8 mouse cellular contexts compared by ENCODE assay signal in the genomic region with DNA sequence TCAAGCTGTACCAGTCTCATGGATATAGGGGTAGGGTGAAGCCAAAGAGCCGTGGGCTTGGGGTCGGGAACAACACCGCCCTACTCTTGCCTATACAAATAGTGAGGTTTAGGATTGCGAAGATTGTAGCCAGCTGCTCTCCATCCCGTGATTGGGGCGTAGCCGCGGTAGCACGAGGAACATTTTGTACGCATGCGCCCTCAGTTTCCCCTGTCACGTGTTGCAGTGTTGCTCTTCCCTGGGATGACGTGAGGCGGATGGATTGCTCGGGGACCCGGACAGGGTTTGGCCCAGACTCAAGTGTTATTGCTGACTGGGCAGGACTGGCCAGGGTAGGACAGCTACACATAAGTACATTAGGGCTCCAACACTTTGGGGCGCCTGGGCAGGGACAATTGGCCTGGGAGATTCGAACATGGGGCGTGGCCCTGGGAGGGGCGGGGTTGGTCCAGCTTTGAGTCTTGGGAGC. TPM values are rescaled to one million over a fixed set of nuclear protein-coding genes. Genes with fewer than 3 reads are reported as not detected.
DNase-seq lines count a peak whose midpoint lies in the region; ATAC-seq and TF ChIP-seq lines count a peak whose summit lies in the region.

No protein-coding gene starts in this region.

- WGBS in cerebellum, adult 2 months: under 1% methylated on average over 20 of the region's 20 CpGs
- under 1% methylated on average over 20 of the region's 20 CpGs for WGBS in forebrain, postnatal 0 days
- under 1% methylated on average over 20 of the region's 20 CpGs for WGBS in lung, embryonic 15.5 days

- peak overlapping the region; percentile 71 for H3K9ac ChIP-seq in MEL (ENCODE audit: control insufficient read depth, low read depth, low read length, poor library complexity, severe bottlenecking)
- peak overlapping the region; percentile 65 for H3K9ac ChIP-seq in forebrain, postnatal 0 days
- H3K9ac ChIP-seq in lung, embryonic 15.5 days: peak overlapping the region; percentile 35; the same call in 1 of the 2 replicates

- peak overlapping the region; percentile 96 for H3K27ac ChIP-seq in MEL (ENCODE audit: control insufficient read depth, low read depth, low read length)
- H3K27ac ChIP-seq in cerebellum, adult 2 months (ENCODE audit: insufficient read depth, low read length): peak overlapping the region; percentile 85
- peak overlapping the region; percentile 99 for H3K27ac ChIP-seq in forebrain, postnatal 0 days (ENCODE audit: low read depth, low read length)
- peak overlapping the region; percentile 98 for H3K27ac ChIP-seq in lung, embryonic 15.5 days

- H3K4me2 ChIP-seq in forebrain, postnatal 0 days (ENCODE audit: low read depth): peak overlapping the region; percentile 86
- peak overlapping the region; percentile 86 for H3K4me2 ChIP-seq in lung, embryonic 15.5 days

- H3K9me3 ChIP-seq in MEL (replicated peaks; ENCODE audit: insufficient read depth, low read length): no peaks in the 10 kb centered on the region
- no peaks in the 10 kb centered on the region for H3K9me3 ChIP-seq in forebrain, postnatal 0 days (ENCODE audit: low read length)
- no peaks in the 10 kb centered on the region for H3K9me3 ChIP-seq in lung, embryonic 15.5 days

- no peak for TF ChIP-seq EP300 in MEL (IDR thresholded peaks at IDR 0.05; ENCODE audit: low read depth in 1 of 2, low read length in 2 of 2)

- H3K36me3 ChIP-seq in MEL (ENCODE audit: control insufficient read depth in 1 of 2, insufficient read depth in 2 of 2, low read length in 2 of 2): peaks cover 0 to 11% of the 10 kb centered on the region in 2 experiments; a peak in 2 of 4 replicates
- H3K36me3 ChIP-seq in forebrain, postnatal 0 days (ENCODE audit: insufficient read depth): no peaks in the 10 kb centered on the region
- H3K36me3 ChIP-seq in lung, embryonic 15.5 days: no peaks in the 10 kb centered on the region

- no peak for TF ChIP-seq CTCF in MEL (IDR thresholded peaks at IDR 0.05 in 2 of 3, conservative IDR thresholded peaks at IDR 0.05 in 1 of 3; ENCODE audit: control insufficient read depth in 1 of 3, insufficient read depth in 1 of 3, low read depth in 2 of 3, low read length in 3 of 3, poor library complexity in 1 of 3, severe bottlenecking in 1 of 3)
- no peak for TF ChIP-seq CTCF in cerebellum, adult 2 months (IDR thresholded peaks at IDR 0.05; ENCODE audit: borderline replicate concordance, insufficient read depth, low read depth, low read length)
- TF ChIP-seq CTCF in forebrain, postnatal 0 days (IDR thresholded peaks at IDR 0.05; ENCODE audit: low read depth): no peak

- TF ChIP-seq POLR2A in MEL (IDR thresholded peaks at IDR 0.05; ENCODE audit: control insufficient read depth in 1 of 2, insufficient read depth in 1 of 2, low read depth in 1 of 2, low read length in 2 of 2, poor library complexity in 1 of 2): no peak
- TF ChIP-seq POLR2A in cerebellum, adult 2 months (IDR thresholded peaks at IDR 0.05; ENCODE audit: borderline replicate concordance, insufficient read depth, low read length): no peak

- peaks cover 10% of the 10 kb centered on the region for H3K79me2 ChIP-seq in MEL (ENCODE audit: control insufficient read depth, insufficient read depth, low read length, poor library complexity)

- peak; percentile 93 for ATAC-seq in forebrain, postnatal 0 days
- peak; percentile 91 for ATAC-seq in lung, embryonic 15.5 days (ENCODE audit: borderline replicate concordance, extremely low read depth, low FRiP score, low TSS enrichment)

- H3K4me3 ChIP-seq in MEL (ENCODE audit: control insufficient read depth in 1 of 2, insufficient read depth in 1 of 2, low read depth in 2 of 2, low read length in 2 of 2): peak overlapping the region; percentile 71 to 80
- peak overlapping the region; percentile 79 for H3K4me3 ChIP-seq in cerebellum, adult 2 months (replicated peaks; ENCODE audit: insufficient read depth, low read depth, low read length)
- peak overlapping the region; percentile 69 for H3K4me3 ChIP-seq in forebrain, postnatal 0 days (ENCODE audit: low read depth, low read length)
- H3K4me3 ChIP-seq in lung, embryonic 15.5 days: peak overlapping the region; percentile 85

- no peak for TF ChIP-seq RAD21 in MEL (IDR thresholded peaks at IDR 0.05; ENCODE audit: low read depth, low read length)

- peak; percentile 94 for DNase-seq in MEL (ENCODE audit: low read depth, low spot score)
- DNase-seq in cerebellum, adult 2 months: peak; percentile 86 to 87
- peak; percentile 96 for DNase-seq in forebrain, postnatal 0 days
- DNase-seq in heart, postnatal 4 days: peak; percentile 92
- DNase-seq in layer of hippocampus, adult 8-10 months (ENCODE audit: low spot score in 2 of 2): peak; percentile 88 to 91
- DNase-seq in ovary, adult 18-20 months (ENCODE audit: low spot score): peak; percentile 83
- DNase-seq in thymus, postnatal 0 days (ENCODE audit: low spot score): peak; percentile 82

- H3K4me1 ChIP-seq in MEL (ENCODE audit: control insufficient read depth in 1 of 2, insufficient read depth in 2 of 2, low read length in 2 of 2): peaks cover 0 to 8% of the 10 kb centered on the region in 2 experiments; a peak in 1 of 4 replicates
- H3K4me1 ChIP-seq in cerebellum, adult 2 months (ENCODE audit: control insufficient read depth, insufficient read depth, low read length): no peaks in the 10 kb centered on the region
- 0 out of 2 replicates have a peak, but pooled peaks cover 4% of the 10 kb centered on the region for H3K4me1 ChIP-seq in forebrain, postnatal 0 days (ENCODE audit: insufficient read depth)
- H3K4me1 ChIP-seq in lung, embryonic 15.5 days: peaks cover 15% of the 10 kb centered on the region

- H3K27me3 ChIP-seq in MEL (ENCODE audit: control insufficient read depth in 1 of 2, insufficient read depth in 2 of 2, low read length in 2 of 2): no peaks in the 10 kb centered on the region
- H3K27me3 ChIP-seq in cerebellum, adult 2 months (ENCODE audit: control insufficient read depth, insufficient read depth, low read length): no peaks in the 10 kb centered on the region
- no peaks in the 10 kb centered on the region for H3K27me3 ChIP-seq in forebrain, postnatal 0 days (ENCODE audit: insufficient read depth, low read length)
- no peaks in the 10 kb centered on the region for H3K27me3 ChIP-seq in lung, embryonic 15.5 days

RNA-seq across cellular contexts. Expression of a gene that starts 0.5 kb away (rescaled TPM):
- 4.9 and 6.5 TPM in 2 replicates for total RNA-seq in MEL (2012; rRNA removed)
- 10 to 100 TPM; 30.5 to 44.8 TPM for polyA plus RNA-seq in MEL (2012; ENCODE audit: insufficient read depth in 1 of 2, insufficient read length in 2 of 2, low read depth in 1 of 2, low replicate concordance in 2 of 2, missing spikeins in 1 of 2)
- polyA plus RNA-seq in cerebellum, adult 2 months (2012; rRNA removed): 3.8 and 4.6 TPM in 2 replicates
- total RNA-seq in forebrain, postnatal 0 days (2014; rRNA removed): 2.0 and 3.2 TPM in 2 replicates
- polyA plus RNA-seq in forebrain, postnatal 0 days (2015; fragmentation: Nextera tagmentation; extraction: Ambion mirVana): 2.7 and 2.9 TPM in 2 replicates
- total RNA-seq in heart, postnatal 4 days (2021): 10 to 100 TPM in 1 of 2 experiments, 1 to 10 TPM in 1; 9.7 to 12.3 TPM
- 1 to 10 TPM; 1.1 to 3.4 (median 2.4) TPM for total RNA-seq in layer of hippocampus, adult 8-10 months (2022)
- polyA plus RNA-seq in lung, embryonic 15.5 days (2015; fragmentation: Nextera tagmentation; extraction: Ambion mirVana): 10.7 and 11.5 TPM in 2 replicates
- 6.4 and 7.8 TPM in 2 replicates for polyA plus RNA-seq in thymus, postnatal 0 days (2015; fragmentation: Nextera tagmentation; extraction: Ambion mirVana)

RNA-seq across cellular contexts. Expression of a gene that starts 0.8 kb away (rescaled TPM):
- 0.42 and 0.73 TPM in 2 replicates for total RNA-seq in MEL (2012; rRNA removed)
- polyA plus RNA-seq in MEL (2012; ENCODE audit: insufficient read depth in 1 of 2, insufficient read length in 2 of 2, low read depth in 1 of 2, low replicate concordance in 2 of 2, missing spikeins in 1 of 2): under 1 TPM in 1 of 2 experiments, not detected in 1; 0.46 TPM
- polyA plus RNA-seq in cerebellum, adult 2 months (2012; rRNA removed): 0.16 TPM in 1 of 2 replicates, not detected in the other
- 0.52 TPM in 1 of 2 replicates, not detected in the other for total RNA-seq in forebrain, postnatal 0 days (2014; rRNA removed)
- polyA plus RNA-seq in forebrain, postnatal 0 days (2015; fragmentation: Nextera tagmentation; extraction: Ambion mirVana): 0.45 TPM in 2 replicates
- total RNA-seq in heart, postnatal 4 days (2021): under 1 TPM; 0.38 to 0.54 TPM
- total RNA-seq in layer of hippocampus, adult 8-10 months (2022): under 1 TPM in 2 of 4 experiments, not detected in 2; 0.41 to 0.77 TPM
- polyA plus RNA-seq in lung, embryonic 15.5 days (2015; fragmentation: Nextera tagmentation; extraction: Ambion mirVana): 0.50 and 0.64 TPM in 2 replicates
- 0.19 and 0.23 TPM in 2 replicates for polyA plus RNA-seq in thymus, postnatal 0 days (2015; fragmentation: Nextera tagmentation; extraction: Ambion mirVana)

RNA-seq across cellular contexts. Expression of a gene that starts 10.8 kb away (rescaled TPM):
- not detected in 2 replicates for total RNA-seq in MEL (2012; rRNA removed)
- polyA plus RNA-seq in MEL (2012; ENCODE audit: insufficient read depth in 1 of 2, insufficient read length in 2 of 2, low read depth in 1 of 2, low replicate concordance in 2 of 2, missing spikeins in 1 of 2): under 1 TPM in 1 of 2 experiments, not detected in 1; 0.19 TPM
- 726 and 810 TPM in 2 replicates for polyA plus RNA-seq in cerebellum, adult 2 months (2012; rRNA removed)
- 105 and 108 TPM in 2 replicates for total RNA-seq in forebrain, postnatal 0 days (2014; rRNA removed)
- polyA plus RNA-seq in forebrain, postnatal 0 days (2015; fragmentation: Nextera tagmentation; extraction: Ambion mirVana): 178 and 186 TPM in 2 replicates
- 10 to 100 TPM; 10.1 to 12.8 TPM for total RNA-seq in heart, postnatal 4 days (2021)
- total RNA-seq in layer of hippocampus, adult 8-10 months (2022): 100 to 1,000 TPM; 351 to 448 (median 412) TPM
- 18.6 and 18.8 TPM in 2 replicates for polyA plus RNA-seq in lung, embryonic 15.5 days (2015; fragmentation: Nextera tagmentation; extraction: Ambion mirVana)
- 1.2 and 1.9 TPM in 2 replicates for polyA plus RNA-seq in thymus, postnatal 0 days (2015; fragmentation: Nextera tagmentation; extraction: Ambion mirVana)

RNA-seq across cellular contexts. Expression of a gene that starts 27.8 kb away (rescaled TPM):
- total RNA-seq in MEL (2012; rRNA removed): 15.0 and 16.2 TPM in 2 replicates
- polyA plus RNA-seq in MEL (2012; ENCODE audit: insufficient read depth in 1 of 2, insufficient read length in 2 of 2, low read depth in 1 of 2, low replicate concordance in 2 of 2, missing spikeins in 1 of 2): 10 to 100 TPM in 1 of 2 experiments, not detected in 1; 24.6 TPM
- polyA plus RNA-seq in cerebellum, adult 2 months (2012; rRNA removed): 197 and 214 TPM in 2 replicates
- total RNA-seq in forebrain, postnatal 0 days (2014; rRNA removed): 70.5 and 74.1 TPM in 2 replicates
- 117 and 127 TPM in 2 replicates for polyA plus RNA-seq in forebrain, postnatal 0 days (2015; fragmentation: Nextera tagmentation; extraction: Ambion mirVana)
- total RNA-seq in heart, postnatal 4 days (2021): 10 to 100 TPM; 29.4 to 30.8 TPM
- 10 to 100 TPM; 52.8 to 69.5 (median 65.3) TPM for total RNA-seq in layer of hippocampus, adult 8-10 months (2022)
- polyA plus RNA-seq in lung, embryonic 15.5 days (2015; fragmentation: Nextera tagmentation; extraction: Ambion mirVana): 76.6 and 78.7 TPM in 2 replicates
- 71.3 and 71.8 TPM in 2 replicates for polyA plus RNA-seq in thymus, postnatal 0 days (2015; fragmentation: Nextera tagmentation; extraction: Ambion mirVana)

RNA-seq across cellular contexts. Expression of a gene that starts 33.9 kb away (rescaled TPM):
- total RNA-seq in MEL (2012; rRNA removed): 0.31 and 0.42 TPM in 2 replicates
- under 1 TPM in 1 of 2 experiments, not detected in 1; 0.82 TPM for polyA plus RNA-seq in MEL (2012; ENCODE audit: insufficient read depth in 1 of 2, insufficient read length in 2 of 2, low read depth in 1 of 2, low replicate concordance in 2 of 2, missing spikeins in 1 of 2)
- polyA plus RNA-seq in cerebellum, adult 2 months (2012; rRNA removed): 63.4 and 63.8 TPM in 2 replicates
- 5.2 and 6.5 TPM in 2 replicates for total RNA-seq in forebrain, postnatal 0 days (2014; rRNA removed)
- polyA plus RNA-seq in forebrain, postnatal 0 days (2015; fragmentation: Nextera tagmentation; extraction: Ambion mirVana): 1.8 and 4.5 TPM in 2 replicates
- total RNA-seq in heart, postnatal 4 days (2021): 1 to 10 TPM; 1.3 to 3.2 TPM
- 10 to 100 TPM in 3 of 4 experiments, 1 to 10 TPM in 1; 9.6 to 21.2 (median 15.0) TPM for total RNA-seq in layer of hippocampus, adult 8-10 months (2022)
- 25.1 and 29.5 TPM in 2 replicates for polyA plus RNA-seq in lung, embryonic 15.5 days (2015; fragmentation: Nextera tagmentation; extraction: Ambion mirVana)
- 7.6 and 9.5 TPM in 2 replicates for polyA plus RNA-seq in thymus, postnatal 0 days (2015; fragmentation: Nextera tagmentation; extraction: Ambion mirVana)

Comparison
In these comparisons a context has a peak if more than half of its experiments do, and no peak if none do; other contexts are left out.
1. Peak in every context shown above with its lines: DNase-seq, ATAC-seq, H3K4me3 ChIP-seq and H3K27ac ChIP-seq.